In the genomic region with DNA sequence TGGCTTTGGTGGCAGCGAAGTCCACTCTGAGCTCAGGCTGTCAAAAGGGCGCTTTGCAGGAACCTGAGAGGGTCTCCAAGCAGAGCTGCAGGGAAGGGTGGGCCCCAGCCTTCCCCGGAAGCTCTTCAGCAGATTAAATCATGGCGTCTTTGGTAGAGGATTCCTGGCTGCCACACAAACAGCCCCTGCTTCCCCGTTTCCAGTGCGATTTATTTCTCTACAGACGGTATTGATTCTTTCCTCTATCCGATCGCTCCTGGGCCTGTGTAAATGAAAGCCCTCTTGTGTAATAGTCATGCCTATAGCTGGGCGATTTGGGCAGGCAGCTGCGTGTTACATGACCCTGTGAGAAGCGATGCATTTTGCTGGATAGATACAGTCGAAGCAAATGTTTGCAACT, we compare ENCODE assay signal across 10 mouse cellular contexts.
DNase-seq lines count a peak whose midpoint lies in the region; ATAC-seq and TF ChIP-seq lines count a peak whose summit lies in the region.
"Had no signal": no experiment of that assay in that cellular context is flagged by ENCODE, and none has a peak within 500 bp of the region (broad histone marks: within the 10 kb centered on the region; RNA-seq: fewer than 3 reads in every experiment).

No protein-coding gene starts in this region.

- H3K27ac ChIP-seq in heart, embryonic 16.5 days (ENCODE audit: low read length), result no peak overlapping the region
- H3K27ac ChIP-seq in MEL (ENCODE audit: control insufficient read depth, low read depth, low read length), result no peak overlapping the region
- peak overlapping the region; percentile 62 for H3K27ac ChIP-seq in forebrain, embryonic 13.5 days
- H3K27ac ChIP-seq in liver, embryonic 15.5 days (replicated peaks), result no peak overlapping the region

- TF ChIP-seq EP300 in MEL (IDR thresholded peaks at IDR 0.05; ENCODE audit: low read depth in 1 of 2, low read length in 2 of 2), result no peak

- H3K79me2 ChIP-seq in MEL (ENCODE audit: control insufficient read depth, insufficient read depth, low read length, poor library complexity), result no peaks in the 10 kb centered on the region

- TF ChIP-seq CTCF in MEL (IDR thresholded peaks at IDR 0.05 in 2 of 3, conservative IDR thresholded peaks at IDR 0.05 in 1 of 3; ENCODE audit: control insufficient read depth in 1 of 3, insufficient read depth in 1 of 3, low read depth in 2 of 3, low read length in 3 of 3, poor library complexity in 1 of 3, severe bottlenecking in 1 of 3), result no peak

- no peak for DNase-seq in heart, postnatal 14 days
- DNase-seq in MEL (ENCODE audit: low read depth, low spot score), result peak; percentile 11
- DNase-seq in ovary, adult 18-20 months (ENCODE audit: low spot score), result no peak
- no peak for DNase-seq in kidney, postnatal 36 days
- DNase-seq: thymus, postnatal 14 days had no signal

- H3K4me2 ChIP-seq in heart, embryonic 16.5 days (ENCODE audit: low read depth, low read length), result peak overlapping the region; percentile 79; the same call in 1 of the 2 replicates
- H3K4me2 ChIP-seq in forebrain, embryonic 13.5 days, result peak overlapping the region; percentile 60
- peak overlapping the region; percentile 65 for H3K4me2 ChIP-seq in liver, embryonic 15.5 days

- H3K27me3 ChIP-seq in heart, embryonic 16.5 days (ENCODE audit: control insufficient read depth, insufficient read depth, low read length), result no peaks in the 10 kb centered on the region
- H3K27me3 ChIP-seq in MEL (ENCODE audit: control insufficient read depth in 1 of 2, insufficient read depth in 2 of 2, low read length in 2 of 2), result no peaks in the 10 kb centered on the region; a peak in 1 of 4 replicates
- no peaks in the 10 kb centered on the region for H3K27me3 ChIP-seq in forebrain, embryonic 13.5 days
- no peaks in the 10 kb centered on the region for H3K27me3 ChIP-seq in liver, embryonic 15.5 days

- no peak overlapping the region; the same call in 1 of the 2 replicates for H3K9ac ChIP-seq in heart, embryonic 16.5 days (ENCODE audit: low read length)
- H3K9ac ChIP-seq in MEL (ENCODE audit: control insufficient read depth, low read depth, low read length, poor library complexity, severe bottlenecking), result peak overlapping the region; percentile 69; the same call in 1 of the 2 replicates
- H3K9ac ChIP-seq in forebrain, embryonic 13.5 days, result peak overlapping the region; percentile 68; the same call in 1 of the 2 replicates
- H3K9ac ChIP-seq in liver, embryonic 15.5 days, result no peak overlapping the region

- 64% methylated on average over 13 of the region's 13 CpGs for WGBS in heart, embryonic 16.5 days
- WGBS in forebrain, embryonic 13.5 days, result 61% methylated on average over 13 of the region's 13 CpGs
- WGBS in liver, embryonic 15.5 days (ENCODE audit: insufficient replicate concordance), result 51% methylated on average over 13 of the region's 13 CpGs

- no peak for TF ChIP-seq RAD21 in MEL (IDR thresholded peaks at IDR 0.05; ENCODE audit: low read depth, low read length)

- ATAC-seq in heart, embryonic 16.5 days (replicated peaks; ENCODE audit: extremely low read depth, insufficient read depth, low FRiP score), result no peak
- ATAC-seq in forebrain, embryonic 13.5 days, result peak; percentile 19; the same call in 1 of the 2 replicates
- ATAC-seq in liver, embryonic 15.5 days (ENCODE audit: insufficient read depth), result no peak
- no peak for ATAC-seq in erythroblast, adult 5-6 weeks (replicated peaks; ENCODE audit: low FRiP score, poor library complexity, severe bottlenecking)

- TF ChIP-seq POLR2A in MEL (IDR thresholded peaks at IDR 0.05; ENCODE audit: control insufficient read depth in 1 of 2, insufficient read depth in 1 of 2, low read depth in 1 of 2, low read length in 2 of 2, poor library complexity in 1 of 2), result no peak

- 0 out of 2 replicates have a peak, but pooled peaks cover 2% of the 10 kb centered on the region for H3K9me3 ChIP-seq in heart, embryonic 16.5 days (replicated peaks; ENCODE audit: control insufficient read depth, low read length)
- no peaks in the 10 kb centered on the region for H3K9me3 ChIP-seq in MEL (replicated peaks; ENCODE audit: insufficient read depth, low read length)
- H3K9me3 ChIP-seq in forebrain, embryonic 13.5 days (replicated peaks), result no peaks in the 10 kb centered on the region
- no peaks in the 10 kb centered on the region for H3K9me3 ChIP-seq in liver, embryonic 15.5 days (replicated peaks)

- H3K4me1 ChIP-seq in heart, embryonic 16.5 days (ENCODE audit: control insufficient read depth, insufficient read depth, low read length), result peaks cover 28% of the 10 kb centered on the region
- H3K4me1 ChIP-seq in MEL (ENCODE audit: control insufficient read depth in 1 of 2, insufficient read depth in 2 of 2, low read length in 2 of 2), result peaks cover 0 to 3% of the 10 kb centered on the region in 2 experiments; a peak in 1 of 4 replicates
- H3K4me1 ChIP-seq in forebrain, embryonic 13.5 days, result peaks cover 11% of the 10 kb centered on the region
- H3K4me1 ChIP-seq in liver, embryonic 15.5 days (replicated peaks), result peaks cover 4% of the 10 kb centered on the region

- no peak overlapping the region for H3K4me3 ChIP-seq in heart, embryonic 16.5 days (ENCODE audit: low read length)
- H3K4me3 ChIP-seq in MEL (ENCODE audit: control insufficient read depth in 1 of 2, insufficient read depth in 1 of 2, low read depth in 2 of 2, low read length in 2 of 2), result peak overlapping the region; percentile 59 to 75
- 0 out of 2 replicates have a peak overlapping the region, but pooled peaks have one; percentile 30 for H3K4me3 ChIP-seq in forebrain, embryonic 13.5 days
- no peak overlapping the region for H3K4me3 ChIP-seq in liver, embryonic 15.5 days (replicated peaks)
- H3K4me3 ChIP-seq: erythroblast, embryonic 14.5 days had no signal

- intact Hi-C loops in heart, postnatal 14 days (cut with DNase I), result loop anchor here (5.0 kb wide), 2 partner anchors 146 to 426 kb away; no protein-coding TSS in a partner anchor

- H3K36me3 ChIP-seq in heart, embryonic 16.5 days (ENCODE audit: control insufficient read depth, insufficient read depth), result no peaks in the 10 kb centered on the region
- H3K36me3 ChIP-seq in MEL (ENCODE audit: control insufficient read depth in 1 of 2, insufficient read depth in 2 of 2, low read length in 2 of 2), result no peaks in the 10 kb centered on the region
- H3K36me3 ChIP-seq in forebrain, embryonic 13.5 days (ENCODE audit: poor library complexity, severe bottlenecking), result no peaks in the 10 kb centered on the region
- no peaks in the 10 kb centered on the region for H3K36me3 ChIP-seq in liver, embryonic 15.5 days (replicated peaks)

TF ChIP-seq in MEL, 35 proteins besides CTCF, POLR2A, EP300 and RAD21:
- TF ChIP-seq ZMIZ1 (IDR thresholded peaks at IDR 0.05; ENCODE audit: low read depth, low read length) (no peak), NRF1 (IDR thresholded peaks at IDR 0.05; ENCODE audit: insufficient read depth, low read depth, low read length, poor library complexity, severe bottlenecking) (no peak), RCOR1 (IDR thresholded peaks at IDR 0.05; ENCODE audit: low read depth, low read length) (no peak), TAL1 (IDR thresholded peaks at IDR 0.05; ENCODE audit: low read length) (no peak), MAZ (IDR thresholded peaks at IDR 0.05; ENCODE audit: low read depth, low read length) (no peak), ELF1 (IDR thresholded peaks at IDR 0.05; ENCODE audit: low read depth, low read length) (no peak), GABPA (IDR thresholded peaks at IDR 0.05; ENCODE audit: low read depth, low read length) (no peak), SIN3A (IDR thresholded peaks at IDR 0.05; ENCODE audit: low read length) (no peak), POLR2AphosphoS2 (IDR thresholded peaks at IDR 0.05; ENCODE audit: low read length) (no peak), MAFK (IDR thresholded peaks at IDR 0.05; ENCODE audit: borderline replicate concordance, low read depth, low read length) (no peak), USF2 (IDR thresholded peaks at IDR 0.05; ENCODE audit: borderline replicate concordance in 1 of 2, insufficient read depth in 1 of 2, low read depth in 1 of 2, low read length in 2 of 2) (no peak), CHD1 (IDR thresholded peaks at IDR 0.05; ENCODE audit: low read depth, low read length) (no peak), UBTF (IDR thresholded peaks at IDR 0.05; ENCODE audit: borderline replicate concordance, insufficient read depth, low read depth, low read length) (no peak), MEF2A (IDR thresholded peaks at IDR 0.05; ENCODE audit: extremely low read depth, insufficient replicate concordance, low read depth, low read length, poor library complexity, severe bottlenecking) (no peak), ETS1 (IDR thresholded peaks at IDR 0.05; ENCODE audit: low read depth, low read length) (no peak), TBP (IDR thresholded peaks at IDR 0.05; ENCODE audit: low read depth, low read length) (no peak), NELFE (IDR thresholded peaks at IDR 0.05; ENCODE audit: low read depth, low read length) (no peak)

Comparison
In these comparisons a context has a peak if more than half of its experiments do, and no peak if none do; other contexts are left out.
1. H3K4me3 ChIP-seq: peak in MEL (2 of 2) and forebrain, embryonic 13.5 days (single experiment); none in heart, embryonic 16.5 days (single experiment) and liver, embryonic 15.5 days (single experiment).
2. H3K9ac ChIP-seq: peak in MEL (single experiment) and forebrain, embryonic 13.5 days (single experiment); none in heart, embryonic 16.5 days (single experiment) and liver, embryonic 15.5 days (single experiment).
3. Peak in every context shown above with its lines, with median percentiles within 50 percentile points of each other: H3K4me2 ChIP-seq.